Mouse (Mus musculus): Measurements from ENCODE around the gene Zc3h18. TPM values are rescaled to one million over a fixed set of nuclear protein-coding genes. Genes with fewer than 3 reads are reported as not detected.

Gene Zc3h18
- total RNA-seq (2021): 10 to 100 TPM; 21.1 to 24.2 TPM
- long read RNA-seq, experiment 1, partial matches to known transcripts: 3 of 7 reads
- long read RNA-seq, experiment 1, other reads (novel, unspliced or antisense): 2 of 7 reads
- long read RNA-seq, experiment 2, partial matches to known transcripts: 6 of 11 reads
- long read RNA-seq, experiment 2, other reads (novel, unspliced or antisense): 2 of 11 reads

- DNase-seq: peak; percentile 98 to 99
- intact Hi-C loops (cut with DNase I): no loop called here
Measured at GRCm38 (mm10) chr8:122376365-122377231, at the start of gene Zc3h18. Gene Zc3h18, plus strand, starts transcription at chr8:122376609.

- no peak for DNase-seq
- intact Hi-C loops (cut with DNase I): no loop called here
Measured at GRCm38 (mm10) chr8:122329072-122329471, 47.3 kb upstream of the Zc3h18 start.

DNA sequence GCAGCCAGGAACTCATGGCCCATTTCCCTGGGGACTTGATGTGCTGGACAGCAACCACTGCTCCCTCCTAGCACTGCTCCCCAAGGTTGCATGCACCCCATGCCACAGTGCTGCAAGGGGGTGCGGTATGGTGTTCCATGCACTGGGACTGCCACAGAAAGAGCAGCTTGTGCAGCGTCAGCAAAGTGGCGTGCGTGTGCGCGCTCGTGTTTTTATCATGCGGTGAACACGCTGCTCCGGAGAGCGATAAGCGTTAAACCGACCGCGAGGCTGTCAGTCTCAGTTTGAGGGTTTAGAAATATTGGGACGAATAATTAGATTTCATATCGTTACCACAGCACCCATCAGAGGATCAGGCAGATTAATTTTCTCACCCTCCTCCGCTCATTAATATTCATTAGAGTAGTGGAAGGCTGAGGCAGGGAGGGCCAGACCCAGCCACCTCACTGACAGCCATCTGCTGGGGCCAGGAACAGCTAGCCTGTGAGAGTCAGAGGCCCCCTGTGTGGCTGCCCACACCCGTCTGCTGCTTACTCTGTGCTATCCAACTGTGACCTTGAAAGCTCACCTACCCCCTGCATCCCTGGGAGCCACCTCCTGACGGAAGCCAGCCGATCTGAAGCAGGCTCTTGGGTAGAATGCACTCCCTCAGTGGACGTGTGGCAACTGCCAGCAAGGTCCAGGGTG lies 46.7 kb upstream of the Zc3h18 start:
- no peak for DNase-seq
- intact Hi-C loops (cut with DNase I): loop anchor here (5.0 to 10.0 kb wide), 3 partner anchors 38 to 335 kb away; no protein-coding TSS in a partner anchor

- intact Hi-C loops (cut with DNase I): loop anchor here (5.0 to 10.0 kb wide), 3 partner anchors 37 to 336 kb away; no protein-coding TSS in a partner anchor
- no peak for DNase-seq
Measured at GRCm38 (mm10) chr8:122330446-122331133, 45.8 kb upstream of the Zc3h18 start.

DNA sequence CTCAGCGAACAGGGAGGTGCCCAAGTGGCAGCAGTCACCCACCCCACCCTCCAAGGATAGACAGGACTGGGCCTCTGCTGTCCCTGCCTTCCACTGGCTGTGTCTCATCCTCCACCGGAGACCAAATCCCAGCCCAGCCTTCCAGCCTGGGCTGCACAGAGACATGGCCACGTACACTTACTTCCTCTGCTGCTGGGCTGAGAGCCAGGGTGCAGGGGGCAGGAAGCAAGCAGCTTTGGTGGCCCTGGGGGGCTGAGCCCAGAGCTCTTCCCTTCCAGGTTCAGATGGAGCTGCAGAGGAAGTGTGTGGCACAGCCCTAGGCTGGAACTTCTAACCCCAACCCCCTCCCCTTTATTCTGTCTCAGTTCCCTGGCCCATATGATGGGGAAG lies 45.3 kb upstream of the Zc3h18 start:
- intact Hi-C loops (cut with DNase I): loop anchor here (5.0 to 10.0 kb wide), 3 partner anchors 36 to 336 kb away; no protein-coding TSS in a partner anchor
- peak in 1 of 2 experiments; percentile 28 for DNase-seq

GRCm38 (mm10) chr8:122332753-122333506 lies 43.5 kb upstream of the Zc3h18 start:
- peak; percentile 76 to 85 for DNase-seq
- intact Hi-C loops (cut with DNase I): loop anchor here (1.0 to 10.0 kb wide), 4 partner anchors 34 to 338 kb away; no protein-coding TSS in a partner anchor

- intact Hi-C loops (cut with DNase I): loop anchor here (1.0 to 10.0 kb wide), 4 partner anchors 34 to 339 kb away; no protein-coding TSS in a partner anchor
Measured at GRCm38 (mm10) chr8:122333531-122333930, 42.9 kb upstream of the Zc3h18 start.

GRCm38 (mm10) chr8:122334791-122335490 lies 41.5 kb upstream of the Zc3h18 start:
- no peak for DNase-seq
- intact Hi-C loops (cut with DNase I): loop anchor here (5.0 to 10.0 kb wide), 4 partner anchors 32 to 340 kb away; partner anchors contain the start of gene Mvd

More at GRCm38 (mm10) chr8:122333531-122333930, 42.9 kb upstream of the Zc3h18 start:
- DNase-seq: no peak

DNA sequence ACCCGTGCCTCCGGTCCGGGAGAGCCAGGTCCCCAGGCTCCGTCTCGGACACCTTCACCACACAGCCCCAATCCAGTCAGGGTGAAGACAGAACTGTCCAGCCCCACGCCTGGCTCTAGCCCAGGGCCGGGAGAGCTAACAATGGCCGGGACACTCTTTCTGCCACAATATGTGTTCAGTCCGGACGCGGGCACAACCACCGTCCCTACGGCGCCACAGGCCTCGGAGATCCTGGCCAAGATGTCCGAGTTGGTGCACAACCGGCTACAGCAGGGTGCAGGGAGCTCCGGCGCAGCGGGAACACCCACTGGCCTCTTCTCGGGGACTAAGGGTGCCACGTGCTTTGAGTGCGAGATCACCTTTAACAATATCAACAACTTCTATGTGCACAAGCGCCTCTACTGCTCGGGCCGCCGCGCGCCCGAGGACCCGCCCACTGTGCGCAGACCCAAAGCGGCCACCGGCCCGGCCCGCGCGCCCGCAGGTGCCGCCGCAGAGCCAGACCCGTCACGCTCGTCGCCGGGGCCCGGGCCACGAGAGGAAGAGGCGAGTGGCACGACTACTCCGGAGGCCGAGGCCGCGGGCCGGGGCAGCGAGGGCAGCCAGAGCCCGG lies 40.7 kb upstream of the Zc3h18 start:
- intact Hi-C loops (cut with DNase I): loop anchor here (5.0 to 10.0 kb wide), 2 partner anchors 107 to 341 kb away; partner anchors contain the start of gene Mvd
- DNase-seq: no peak

GRCm38 (mm10) chr8:122336251-122336910 lies 40.0 kb upstream of the Zc3h18 start:
- intact Hi-C loops (cut with DNase I): loop anchor here (5.0 to 10.0 kb wide), 2 partner anchors 106 to 342 kb away; partner anchors contain the start of gene Mvd

DNA sequence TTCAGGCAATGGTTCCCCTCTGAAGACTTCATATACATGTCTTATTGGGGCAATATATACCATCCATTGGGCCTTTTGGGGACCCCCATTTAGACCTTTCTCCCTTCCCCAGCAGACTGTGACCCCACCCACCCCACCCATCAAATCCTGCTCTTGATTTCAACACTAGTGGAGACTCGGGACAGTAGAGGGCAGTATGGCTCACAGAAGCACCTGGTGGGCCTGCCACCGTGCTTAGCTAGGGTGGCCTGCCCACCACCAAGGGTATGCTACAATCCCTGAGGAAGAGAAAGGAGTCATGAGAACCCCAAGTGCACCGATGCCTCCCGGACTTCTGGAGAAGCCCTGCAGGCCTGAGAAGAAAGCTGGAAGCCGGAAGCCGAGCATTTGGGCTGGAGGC lies 37.6 kb upstream of the Zc3h18 start:
- DNase-seq: no peak
- intact Hi-C loops (cut with DNase I): loop anchor here (5.0 to 10.0 kb wide), 2 partner anchors 103 to 344 kb away; partner anchors contain the start of gene Mvd

More at GRCm38 (mm10) chr8:122336251-122336910, 40.0 kb upstream of the Zc3h18 start:
- DNase-seq: peak in 1 of 2 experiments; percentile 34

GRCm38 (mm10) chr8:122340761-122341160 lies 35.6 kb upstream of the Zc3h18 start:
- no peak for DNase-seq
- intact Hi-C loops (cut with DNase I): no loop called here

- no peak for DNase-seq
- intact Hi-C loops (cut with DNase I): no loop called here
Measured at GRCm38 (mm10) chr8:122341790-122342189, 34.6 kb upstream of the Zc3h18 start.

- intact Hi-C loops (cut with DNase I): no loop called here
- DNase-seq: no peak
Measured at GRCm38 (mm10) chr8:122342362-122342761, 34.0 kb upstream of the Zc3h18 start.

DNA sequence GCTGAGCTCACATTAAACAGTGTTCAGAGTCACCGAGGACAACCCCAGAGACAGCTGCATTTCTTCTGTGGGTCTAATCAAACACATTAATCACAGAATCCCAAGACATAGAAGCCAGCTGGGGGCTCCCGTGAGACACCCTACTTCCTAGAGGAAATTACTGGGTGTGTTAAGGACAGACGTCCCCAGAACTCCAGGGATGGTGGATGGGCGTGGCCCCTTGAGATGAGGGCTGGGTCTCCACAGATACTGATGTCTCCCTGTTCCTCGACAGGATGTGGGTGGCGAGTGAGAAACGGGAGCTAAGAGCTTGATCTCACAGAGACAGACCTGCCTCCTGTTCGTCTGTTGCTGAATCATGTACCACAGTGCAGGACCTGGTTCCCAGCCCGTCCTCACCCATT lies 33.6 kb upstream of the Zc3h18 start:
- DNase-seq: no peak
- intact Hi-C loops (cut with DNase I): no loop called here

GRCm38 (mm10) chr8:122343341-122343740 lies 33.1 kb upstream of the Zc3h18 start:
- no peak for DNase-seq
- intact Hi-C loops (cut with DNase I): no loop called here

- intact Hi-C loops (cut with DNase I): no loop called here
- no peak for DNase-seq
Measured at GRCm38 (mm10) chr8:122343758-122344157, 32.7 kb upstream of the Zc3h18 start.

Measured in gastrocnemius, postnatal 36 days (tissue).